Mouse (Mus musculus) mature B cell (primary cell): ENCODE results near the gene Lpin2.

Source experiments
- in situ Hi-C: fragments of 300-500 bp; cut with MboI; formaldehyde crosslinking; loops from 2 replicates; pipeline ENCODE4 v1.14.3; 2019

The Lpin2 gene

GRCm38 (mm10) chr17:71182211-71182721, at the start of gene Lpin2:
Gene Lpin2, plus strand, starts transcription at chr17:71182560.
- in situ Hi-C loops: loop anchor here (10.0 kb wide), 1 partner anchor 117 kb away; no protein-coding TSS in a partner anchor

- in situ Hi-C loops: no loop called here
Observed at GRCm38 (mm10) chr17:71132856-71133439, 49.4 kb upstream of the Lpin2 start.

GRCm38 (mm10) chr17:71134441-71134955, 47.9 kb upstream of the Lpin2 start:
- in situ Hi-C loops: no loop called here

GRCm38 (mm10) chr17:71135108-71135507, 47.3 kb upstream of the Lpin2 start:
- in situ Hi-C loops: no loop called here

GRCm38 (mm10) chr17:71135866-71136265, 46.5 kb upstream of the Lpin2 start:
- in situ Hi-C loops: no loop called here

GRCm38 (mm10) chr17:71136384-71137333, 45.7 kb upstream of the Lpin2 start:
- in situ Hi-C loops: no loop called here

- in situ Hi-C loops: no loop called here
Observed at GRCm38 (mm10) chr17:71137334-71137721, 45.0 kb upstream of the Lpin2 start.

GRCm38 (mm10) chr17:71142068-71142467, 40.3 kb upstream of the Lpin2 start:
- in situ Hi-C loops: no loop called here

- in situ Hi-C loops: no loop called here
Observed at GRCm38 (mm10) chr17:71143155-71143554, 39.2 kb upstream of the Lpin2 start.

- in situ Hi-C loops: no loop called here
Observed at GRCm38 (mm10) chr17:71144322-71145116, 37.8 kb upstream of the Lpin2 start.

- in situ Hi-C loops: no loop called here
Observed at GRCm38 (mm10) chr17:71145248-71145961, 37.0 kb upstream of the Lpin2 start.

GRCm38 (mm10) chr17:71153356-71153755, 29.0 kb upstream of the Lpin2 start:
- in situ Hi-C loops: no loop called here

- in situ Hi-C loops: no loop called here
Observed at GRCm38 (mm10) chr17:71155271-71155670, 27.1 kb upstream of the Lpin2 start.

- in situ Hi-C loops: no loop called here
Observed at GRCm38 (mm10) chr17:71159152-71159567, 23.2 kb upstream of the Lpin2 start.

GRCm38 (mm10) chr17:71159720-71160119, 22.6 kb upstream of the Lpin2 start:
- in situ Hi-C loops: no loop called here

GRCm38 (mm10) chr17:71160244-71160995, 21.9 kb upstream of the Lpin2 start:
- in situ Hi-C loops: no loop called here

- in situ Hi-C loops: no loop called here
Observed at GRCm38 (mm10) chr17:71164991-71165390, 17.4 kb upstream of the Lpin2 start.

- in situ Hi-C loops: no loop called here
Observed at GRCm38 (mm10) chr17:71168205-71168815, 14.1 kb upstream of the Lpin2 start.

- in situ Hi-C loops: no loop called here
Observed at GRCm38 (mm10) chr17:71168846-71169245, 13.5 kb upstream of the Lpin2 start.

- in situ Hi-C loops: no loop called here
Observed at GRCm38 (mm10) chr17:71169639-71170038, 12.7 kb upstream of the Lpin2 start.
